Mouse (Mus musculus) E14TG2a.4 (cell line): ENCODE data around the gene Kcna7.

Experiments
- CTCF ChIP-seq: conservative IDR thresholded peaks from 2 replicates; pipeline ENCODE4 v1.5.1; 2014; ENCODE audit warnings: low read length
- NANOG ChIP-seq: IDR thresholded peaks from 2 replicates; pipeline ENCODE4 v1.6.1; 2014; ENCODE audit warnings: borderline replicate concordance, low read length, mixed read lengths
- POU5F1 ChIP-seq: IDR thresholded peaks from 2 replicates; pipeline ENCODE4 v1.6.1; 2014; ENCODE audit warnings: low read length, borderline replicate concordance

GRCm38 (mm10) chr7:45436444-45436843, 31.0 kb downstream of the Kcna7 start:
- TF ChIP-seq CTCF (no peak), POU5F1 (no peak), NANOG (no peak)
